Mouse (Mus musculus) forebrain, embryonic 13.5 days (tissue): ENCODE measurements around the gene Fgd6. TPM values are rescaled to one million over a fixed set of nuclear protein-coding genes. Genes with fewer than 3 reads are reported as not detected.
A peak's percentile ranks its signal among the peaks of the same experiment; 100 is the strongest.

Source experiments
- ATAC-seq: fragments of 200-750 bp; cut with Nextera tagmentation; 2 replicates; pipeline ENCODE4 v1.8.0; 2017
- H3K27ac ChIP-seq: fragments of 300-500 bp; sonication (generic); 2 replicates; pipeline ENCODE4 v1.5.1; 2015; ENCODE audit warnings: inconsistent platforms, mild to moderate bottlenecking, moderate library complexity
- H3K27me3 ChIP-seq: fragments of 300-500 bp; sonication (generic); 2 replicates; pipeline ENCODE4 v1.6.1; 2015; ENCODE audit warnings: mild to moderate bottlenecking, inconsistent platforms
- H3K36me3 ChIP-seq: fragments of 300-500 bp; sonication (generic); 2 replicates; pipeline ENCODE4 v1.6.1; 2015; ENCODE audit warnings: mild to moderate bottlenecking, inconsistent platforms; ENCODE audit not compliant: poor library complexity, severe bottlenecking
- H3K4me1 ChIP-seq: fragments of 300-500 bp; sonication (generic); 2 replicates; pipeline ENCODE4 v1.6.1; 2015; ENCODE audit warnings: inconsistent platforms
- H3K4me2 ChIP-seq: fragments of 300-500 bp; sonication (generic); 2 replicates; pipeline ENCODE4 v1.6.1; 2015; ENCODE audit warnings: inconsistent platforms, mild to moderate bottlenecking, moderate library complexity
- H3K4me3 ChIP-seq: fragments of 300-500 bp; sonication (generic); 2 replicates; pipeline ENCODE4 v1.5.1; 2015; ENCODE audit warnings: mild to moderate bottlenecking, inconsistent platforms
- H3K9ac ChIP-seq: fragments of 300-500 bp; sonication (generic); 2 replicates; pipeline ENCODE4 v1.6.1; 2015; ENCODE audit warnings: mild to moderate bottlenecking, inconsistent platforms
- H3K9me3 ChIP-seq: fragments of 300-500 bp; sonication (generic); replicated peaks from 2 replicates; pipeline ENCODE4 v1.6.1; 2016; ENCODE audit warnings: inconsistent platforms
- WGBS: fragments of 180-500 bp; shearing (Covaris S2); methylation state at CpG from one replicate; pipeline ENCODE4 v1.1.7; 2015; 5-methylcytosine and 5-hydroxymethylcytosine counted together
- polyA plus RNA-seq: library from polyadenylated mRNA; unstranded; fragments of >200 nt; fragmentation: Nextera tagmentation; extraction: Ambion mirVana; gene quantifications from 2 replicates; pipeline ENCODE4 v1.2.1, GENCODE M21; 2015

Gene Fgd6
- polyA plus RNA-seq = 1.8 and 2.0 TPM in 2 replicates

DNA sequence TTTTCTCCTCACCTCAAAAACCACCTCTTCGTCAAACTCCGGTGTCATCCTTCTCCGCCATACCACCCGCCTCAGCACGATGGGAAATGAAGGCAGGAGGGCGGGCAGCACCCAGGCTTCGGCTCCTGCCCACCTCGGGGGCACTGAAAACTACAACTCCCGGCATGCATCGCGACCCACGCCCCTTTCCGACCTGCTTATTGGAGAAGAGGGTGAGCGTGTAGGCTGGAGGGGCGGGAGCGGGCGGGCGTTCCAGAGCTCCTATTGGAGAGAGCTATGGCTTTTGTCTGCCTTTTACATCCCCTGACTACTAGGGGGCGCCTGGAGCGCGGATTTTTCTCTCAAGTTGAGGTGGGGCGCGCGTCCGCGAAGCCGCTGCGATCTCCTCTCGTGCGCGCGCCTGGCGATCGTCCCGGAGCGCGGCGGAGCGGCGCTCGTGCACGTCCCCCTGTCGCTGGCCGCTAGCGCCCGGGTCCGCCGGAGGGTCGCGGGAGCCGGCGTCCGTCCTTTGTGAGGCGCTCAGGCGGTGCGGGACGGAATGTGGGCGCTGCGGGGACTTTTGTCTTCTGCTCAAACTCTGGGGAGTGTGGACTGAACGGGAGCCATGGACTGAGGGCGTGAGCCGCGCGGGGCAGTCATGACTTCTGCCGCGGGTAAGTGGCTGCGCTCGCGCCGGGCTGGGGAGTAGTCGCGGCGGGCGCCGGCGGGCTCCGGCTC, at the start of gene Fgd6, which contains the start of gene Vezt:
Fgd6 (plus strand) TSS at position 344 of the 717 bp plus-strand sequence.
Vezt (minus strand) TSS at position 160 of the 717 bp plus-strand sequence.
- H3K4me3 ChIP-seq = peak within 1 kb of the TSS; percentile 80
- peak within 1 kb of the TSS; percentile 92 for H3K9ac ChIP-seq
- peak within 1 kb of the TSS; percentile 65 for H3K27ac ChIP-seq
- no peaks in the 10 kb centered on the region for H3K27me3 ChIP-seq
- under 1% methylated on average over 74 of the region's 77 CpGs for WGBS
- peak within 1 kb of the TSS; percentile 76 for H3K4me2 ChIP-seq
- H3K9me3 ChIP-seq = no peaks in the 10 kb centered on the region
- ATAC-seq = peak; percentile 99
- peaks cover 29% of the 10 kb centered on the region for H3K4me1 ChIP-seq
- H3K36me3 ChIP-seq = peaks cover 8% of the 10 kb centered on the region

GRCm38 (mm10) chr10:93994136-93994535, 41.7 kb upstream of the Fgd6 start:
- no peak overlapping the region for H3K4me3 ChIP-seq
- peaks cover 80% of the 10 kb centered on the region for H3K36me3 ChIP-seq
- H3K9ac ChIP-seq = no peak overlapping the region
- H3K9me3 ChIP-seq = no peaks in the 10 kb centered on the region
- no peak overlapping the region for H3K27ac ChIP-seq
- WGBS = 96% methylated on average over 10 of the region's 10 CpGs
- no peak overlapping the region for H3K4me2 ChIP-seq
- H3K27me3 ChIP-seq = no peaks in the 10 kb centered on the region
- no peaks in the 10 kb centered on the region for H3K4me1 ChIP-seq
- ATAC-seq = no peak

- 96% methylated on average over 1 of the region's 1 CpGs for WGBS
- Histone ChIP-seq H3K9ac (no peak overlapping the region), H3K27me3 (no peaks in the 10 kb centered on the region), H3K4me3 (no peak overlapping the region), H3K4me2 (no peak overlapping the region), H3K27ac (no peak overlapping the region), H3K9me3 (no peaks in the 10 kb centered on the region), H3K4me1 (no peaks in the 10 kb centered on the region), H3K36me3 (peaks cover 80% of the 10 kb centered on the region)
- ATAC-seq = no peak
Measured at GRCm38 (mm10) chr10:93995100-93995499, 40.7 kb upstream of the Fgd6 start.

- Histone ChIP-seq H3K36me3 (peaks cover 87% of the 10 kb centered on the region), H3K4me1 (no peaks in the 10 kb centered on the region), H3K9ac (no peak overlapping the region), H3K4me2 (no peak overlapping the region), H3K9me3 (no peaks in the 10 kb centered on the region), H3K4me3 (no peak overlapping the region), H3K27me3 (no peaks in the 10 kb centered on the region), H3K27ac (no peak overlapping the region)
- no peak for ATAC-seq
- 95% methylated on average over 1 of the region's 1 CpGs for WGBS
Measured at GRCm38 (mm10) chr10:93999357-93999756, 36.4 kb upstream of the Fgd6 start.

- Histone ChIP-seq H3K27me3 (no peaks in the 10 kb centered on the region), H3K4me3 (no peak overlapping the region), H3K27ac (no peak overlapping the region), H3K9me3 (no peaks in the 10 kb centered on the region), H3K9ac (no peak overlapping the region), H3K4me1 (no peaks in the 10 kb centered on the region), H3K36me3 (peaks cover 79% of the 10 kb centered on the region), H3K4me2 (no peak overlapping the region)
- no peak for ATAC-seq
- WGBS = 93% methylated on average over 10 of the region's 10 CpGs
Measured at GRCm38 (mm10) chr10:94000223-94000622, 35.6 kb upstream of the Fgd6 start.

DNA sequence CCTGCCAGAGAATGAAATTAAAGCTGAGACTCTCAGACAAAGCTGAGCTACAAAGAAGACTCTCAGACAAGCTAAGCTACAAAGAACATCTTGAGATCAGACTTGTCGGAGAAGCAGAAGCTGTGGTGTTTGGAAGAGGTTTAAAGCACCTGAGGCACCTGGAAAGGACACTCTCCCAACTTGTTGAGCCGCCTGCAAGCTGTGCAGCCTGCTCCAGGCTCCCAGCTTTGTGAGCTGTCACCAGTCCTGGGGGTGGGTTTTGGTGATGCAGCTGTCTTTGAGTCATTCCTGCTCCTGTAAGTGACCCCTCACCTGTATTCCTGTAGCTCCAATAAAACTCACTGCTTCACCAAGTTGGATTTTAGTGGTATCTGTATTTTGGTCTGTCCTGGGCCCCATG, 27.4 kb upstream of the Fgd6 start:
- no peak overlapping the region for H3K9ac ChIP-seq
- H3K36me3 ChIP-seq = peaks cover 30% of the 10 kb centered on the region
- H3K4me1 ChIP-seq = no peaks in the 10 kb centered on the region
- no peak overlapping the region for H3K4me2 ChIP-seq
- no peaks in the 10 kb centered on the region for H3K9me3 ChIP-seq
- ATAC-seq = no peak
- 97% methylated on average over 2 of the region's 2 CpGs for whole genome bisulfite sequencing
- no peak overlapping the region for H3K4me3 ChIP-seq
- H3K27me3 ChIP-seq = no peaks in the 10 kb centered on the region
- H3K27ac ChIP-seq = no peak overlapping the region

DNA sequence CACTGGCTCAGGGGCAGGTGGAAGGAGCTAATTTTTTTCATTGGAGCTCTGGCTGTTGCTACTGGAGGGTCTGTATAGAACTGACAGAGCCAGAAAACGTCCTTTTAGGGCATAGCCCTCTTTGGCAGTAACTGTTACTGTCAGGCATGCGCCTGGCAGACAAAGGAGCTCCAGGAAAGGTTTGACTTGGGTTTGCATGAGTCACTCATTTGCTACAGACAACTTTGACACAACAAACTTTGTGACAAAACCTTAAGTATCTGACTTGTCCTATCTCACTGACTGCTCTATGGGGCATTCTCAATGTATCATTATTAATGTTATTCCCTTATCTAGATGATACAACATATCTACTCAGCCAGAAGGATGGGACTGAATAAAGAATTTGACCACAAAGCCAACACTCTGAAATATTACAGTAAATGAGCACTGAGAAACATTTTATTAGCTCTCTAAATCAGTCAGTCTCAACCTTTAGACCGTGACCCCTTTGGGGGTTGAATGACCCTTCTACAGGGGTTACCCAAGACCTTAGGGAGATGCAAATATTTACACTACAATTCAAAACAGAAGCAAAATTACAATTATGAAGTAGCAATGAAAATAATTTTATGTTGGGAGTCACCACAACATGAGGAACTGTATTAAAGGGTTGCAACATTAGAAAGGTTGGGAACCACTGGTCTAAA, 25.7 kb upstream of the Fgd6 start:
- H3K4me2 ChIP-seq = no peak overlapping the region
- H3K27me3 ChIP-seq = no peaks in the 10 kb centered on the region
- H3K9me3 ChIP-seq = no peaks in the 10 kb centered on the region
- no peaks in the 10 kb centered on the region for H3K4me1 ChIP-seq
- ATAC-seq = no peak
- H3K9ac ChIP-seq = no peak overlapping the region
- H3K4me3 ChIP-seq = no peak overlapping the region
- peaks cover 22% of the 10 kb centered on the region for H3K36me3 ChIP-seq
- no peak overlapping the region for H3K27ac ChIP-seq
- WGBS = 79% methylated on average over 3 of the region's 3 CpGs

DNA sequence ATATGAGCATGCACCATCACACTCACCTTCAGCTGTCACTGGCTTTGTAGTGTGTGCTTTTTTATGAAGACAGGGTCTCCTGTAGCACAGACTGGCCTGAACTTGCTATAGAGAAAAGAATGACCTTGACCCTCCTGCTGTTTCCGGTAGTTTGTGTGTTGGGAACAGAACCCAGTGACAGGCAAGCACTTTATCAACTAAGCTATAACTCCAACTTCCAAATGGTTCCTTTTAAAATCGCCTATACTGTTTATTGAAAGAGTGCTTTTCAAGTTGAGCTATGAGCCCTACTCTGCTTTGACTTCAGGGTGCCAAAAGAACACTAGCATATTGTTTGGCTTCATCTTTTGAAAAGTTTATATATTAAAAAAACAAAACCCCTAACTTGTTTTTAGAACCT, 24.8 kb upstream of the Fgd6 start:
- ATAC-seq = no peak
- H3K9ac ChIP-seq = no peak overlapping the region
- H3K27me3 ChIP-seq = no peaks in the 10 kb centered on the region
- no peaks in the 10 kb centered on the region for H3K9me3 ChIP-seq
- 83% methylated on average over 2 of the region's 2 CpGs for whole genome bisulfite sequencing
- H3K27ac ChIP-seq = no peak overlapping the region
- no peak overlapping the region for H3K4me3 ChIP-seq
- no peaks in the 10 kb centered on the region for H3K4me1 ChIP-seq
- H3K4me2 ChIP-seq = no peak overlapping the region
- peaks cover 14% of the 10 kb centered on the region for H3K36me3 ChIP-seq

GRCm38 (mm10) chr10:94013196-94013595, 22.6 kb upstream of the Fgd6 start:
- Histone ChIP-seq H3K27ac (no peak overlapping the region), H3K36me3 (0 out of 2 replicates have a peak, but pooled peaks cover 4% of the 10 kb centered on the region), H3K4me1 (no peaks in the 10 kb centered on the region), H3K9ac (no peak overlapping the region), H3K4me3 (no peak overlapping the region), H3K9me3 (no peaks in the 10 kb centered on the region), H3K27me3 (no peaks in the 10 kb centered on the region), H3K4me2 (no peak overlapping the region)
- WGBS = 43% methylated on average over 3 of the region's 3 CpGs
- no peak for ATAC-seq

DNA sequence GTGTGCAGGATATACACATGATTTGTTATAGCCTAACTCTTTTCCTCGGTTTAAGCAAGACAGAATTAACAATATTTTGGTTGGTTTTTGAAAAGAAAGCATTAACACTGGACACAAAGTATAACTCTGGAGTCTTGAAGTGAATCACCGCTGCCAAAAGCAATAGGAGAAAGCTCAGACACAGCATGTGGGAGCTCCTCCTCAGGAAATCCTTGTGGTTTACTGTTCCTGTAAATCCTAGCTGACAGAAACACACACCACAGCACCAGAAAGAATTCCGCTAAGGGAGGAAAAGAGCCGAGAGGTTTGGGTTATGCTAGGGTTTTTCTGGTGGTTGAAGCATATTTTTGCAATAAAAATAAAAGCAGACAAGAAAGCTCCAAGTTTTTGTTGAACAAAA, 21.6 kb upstream of the Fgd6 start:
- WGBS = 78% methylated on average over 4 of the region's 4 CpGs
- ATAC-seq = no peak
- Histone ChIP-seq H3K27me3 (no peaks in the 10 kb centered on the region), H3K4me1 (no peaks in the 10 kb centered on the region), H3K9me3 (no peaks in the 10 kb centered on the region), H3K27ac (no peak overlapping the region), H3K9ac (no peak overlapping the region), H3K4me2 (no peak overlapping the region), H3K4me3 (no peak overlapping the region), H3K36me3 (no peaks in the 10 kb centered on the region)

DNA sequence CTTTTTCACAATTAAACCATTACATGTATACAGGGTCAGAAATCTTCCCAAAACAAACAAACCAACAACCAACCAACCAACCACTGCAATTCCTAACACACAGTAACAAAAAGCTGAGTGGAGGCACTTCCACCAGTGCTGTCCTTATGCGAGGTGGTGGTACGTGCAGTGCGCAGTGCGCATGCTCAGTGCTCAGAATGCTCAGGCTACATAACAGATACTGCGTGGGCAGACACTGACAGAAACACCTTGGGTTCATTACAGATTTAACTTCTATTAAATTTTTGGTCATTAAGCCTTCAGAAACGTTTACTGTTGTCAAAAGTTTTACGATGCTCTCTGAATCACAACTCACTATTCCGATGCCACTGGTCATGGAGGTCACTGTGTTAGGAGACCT, 18.3 kb upstream of the Fgd6 start:
- Histone ChIP-seq H3K36me3 (no peaks in the 10 kb centered on the region), H3K4me3 (no peak overlapping the region), H3K4me2 (no peak overlapping the region), H3K4me1 (no peaks in the 10 kb centered on the region), H3K27me3 (no peaks in the 10 kb centered on the region), H3K9ac (no peak overlapping the region), H3K9me3 (no peaks in the 10 kb centered on the region), H3K27ac (no peak overlapping the region)
- ATAC-seq = no peak
- WGBS = 93% methylated on average over 8 of the region's 8 CpGs

DNA sequence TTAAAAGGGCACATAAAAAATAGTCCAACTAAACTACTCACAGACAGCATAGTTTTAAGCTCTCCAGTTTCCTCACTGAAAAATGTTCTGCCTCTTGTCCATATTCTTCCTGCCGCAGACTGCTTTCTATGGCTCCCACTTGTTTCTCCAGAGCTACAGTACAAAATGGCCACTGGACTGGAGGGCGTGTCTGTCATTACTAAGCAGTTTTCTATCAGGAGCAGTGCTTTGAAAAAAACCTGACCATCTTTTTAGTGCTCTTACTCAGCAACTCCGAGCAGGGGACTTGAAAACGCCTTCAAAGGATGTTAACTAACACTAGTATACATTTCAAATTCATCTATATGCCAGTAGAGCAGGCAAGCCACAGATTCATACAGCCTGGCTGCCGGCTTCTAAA, 15.2 kb upstream of the Fgd6 start:
- no peak overlapping the region for H3K4me3 ChIP-seq
- H3K27ac ChIP-seq = no peak overlapping the region
- WGBS = 87% methylated on average over 5 of the region's 5 CpGs
- no peaks in the 10 kb centered on the region for H3K27me3 ChIP-seq
- no peak overlapping the region for H3K4me2 ChIP-seq
- H3K9ac ChIP-seq = no peak overlapping the region
- H3K4me1 ChIP-seq = no peaks in the 10 kb centered on the region
- no peaks in the 10 kb centered on the region for H3K9me3 ChIP-seq
- H3K36me3 ChIP-seq = peaks cover 17% of the 10 kb centered on the region
- ATAC-seq = no peak
